Mouse (Mus musculus) liver, embryonic 14.5 days (tissue): Measurements from ENCODE around the gene Pkd1l1. TPM values are rescaled to one million over a fixed set of nuclear protein-coding genes. Genes with fewer than 3 reads are reported as not detected.

Experiments
- ATAC-seq: fragments of 200-750 bp; cut with Nextera tagmentation; 2 replicates; pipeline ENCODE4 v1.8.0; 2017; ENCODE audit warnings: moderate number of reproducible peaks, mild to moderate bottlenecking, moderate library complexity; ENCODE audit not compliant: insufficient read depth
- DNase-seq, 3 experiments: peaks; one replicate each; pipeline ENCODE4 v3.0.0-alpha.2; 2012 to 2013; ENCODE audit warnings: low read depth in 3 of 3, low spot score in 3 of 3
- H3K27ac ChIP-seq: fragments of 300-500 bp; sonication (generic); 2 replicates; pipeline ENCODE4 v1.5.1; 2014; ENCODE audit warnings: moderate library complexity, mild to moderate bottlenecking, control low read depth, inconsistent platforms
- H3K27me3 ChIP-seq: fragments of 300-500 bp; sonication (generic); 2 replicates; pipeline ENCODE4 v1.6.1; 2014; ENCODE audit warnings: mild to moderate bottlenecking, low read length, moderate library complexity; ENCODE audit not compliant: control insufficient read depth, insufficient read depth
- H3K36me3 ChIP-seq: fragments of 300-500 bp; sonication (generic); replicated peaks from 2 replicates; pipeline ENCODE4 v1.6.1; 2014; ENCODE audit warnings: low read depth; ENCODE audit not compliant: control insufficient read depth, insufficient read depth
- H3K4me1 ChIP-seq, 2 experiments: fragments of 200-500 bp in 1 of 2; fragments of 300-500 bp in 1 of 2; sonication (generic) in 1 of 2; replicated peaks; 2 replicates each; pipeline ENCODE4 v1.6.1; 2012 to 2014; ENCODE audit warnings: antibody characterized with exemption in 1 of 2, inconsistent platforms in 1 of 2, low read length in 1 of 2; ENCODE audit not compliant: control insufficient read depth in 2 of 2, insufficient read depth in 2 of 2
- H3K4me2 ChIP-seq: fragments of 300-500 bp; sonication (generic); 2 replicates; pipeline ENCODE4 v1.6.1; 2014; ENCODE audit warnings: low read depth, mild to moderate bottlenecking, control low read depth, moderate library complexity
- H3K4me3 ChIP-seq, 2 experiments: fragments of 200-500 bp in 1 of 2; fragments of 300-500 bp in 1 of 2; sonication (generic) in 1 of 2; 2 replicates each; pipeline ENCODE4 v1.5.1; 2012 to 2014; ENCODE audit warnings: low read depth in 2 of 2, low read length in 2 of 2, mild to moderate bottlenecking in 2 of 2, control low read depth in 1 of 2, inconsistent platforms in 1 of 2, moderate library complexity in 1 of 2; ENCODE audit not compliant: insufficient read depth in 1 of 2
- H3K9ac ChIP-seq: fragments of 300-500 bp; sonication (generic); replicated peaks from 2 replicates; pipeline ENCODE4 v1.6.1; 2014; ENCODE audit warnings: mild to moderate bottlenecking, control low read depth, moderate library complexity
- H3K9me3 ChIP-seq: fragments of 300-500 bp; sonication (generic); 2 replicates; pipeline ENCODE4 v1.6.1; 2016; ENCODE audit warnings: low read length, mixed read lengths; ENCODE audit not compliant: control insufficient read depth
- CTCF ChIP-seq: IDR thresholded peaks from 2 replicates; pipeline ENCODE4 v1.5.1; 2016; ENCODE audit warnings: antibody characterized with exemption, low read depth, control low read depth
- EP300 ChIP-seq: IDR thresholded peaks from 2 replicates; pipeline ENCODE4 v1.6.1; 2016; ENCODE audit warnings: antibody characterized with exemption, low read depth
- WGBS: fragments of 180-500 bp; shearing (Covaris S2); extraction: QIAGEN DNeasy Blood & Tissue Kit; methylation state at CpG from one replicate; pipeline ENCODE4 v1.1.7; 2014; ENCODE audit not compliant: insufficient replicate concordance; 5-methylcytosine and 5-hydroxymethylcytosine counted together
- polyA plus RNA-seq, 2 experiments: library from polyadenylated mRNA; depleted of rRNA in 1 of 2; stranded (reverse) in 1 of 2; unstranded in 1 of 2; fragments of >200 nt; fragmentation: Nextera tagmentation in 1 of 2; extraction: Ambion mirVana in 1 of 2; gene quantifications; 2 replicates each; pipeline versions ENCODE4 v1.2.1 to v1.2.3; 2012 to 2014

Pkd1l1 gene
- polyA plus RNA-seq, 2 experiments = 0.11 to 0.23 TPM

DNA sequence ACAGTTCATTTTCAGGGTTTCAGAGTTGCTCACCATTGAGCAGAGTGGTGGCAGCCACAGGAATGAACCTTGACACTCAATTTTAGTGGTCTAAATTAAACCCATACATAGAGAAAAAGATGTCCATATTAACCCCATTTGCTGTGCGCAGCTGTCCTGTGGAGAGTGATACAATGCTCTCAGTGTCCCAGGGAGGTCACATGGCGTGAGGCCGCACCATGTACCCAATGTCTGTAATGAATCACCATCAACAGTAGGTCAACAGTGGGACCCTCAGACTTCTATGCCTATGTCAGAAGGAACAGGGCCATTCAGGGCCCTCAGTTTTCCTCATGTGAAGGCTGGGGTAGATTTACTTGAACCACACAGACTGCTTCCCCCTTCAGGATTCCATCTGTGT is 143.5 kb downstream of the Pkd1l1 start:
- Histone ChIP-seq H3K27ac (no peak overlapping the region), H3K4me1 (no peaks in the 10 kb centered on the region), H3K36me3 (no peaks in the 10 kb centered on the region), H3K4me3 (no peak overlapping the region), H3K4me2 (no peak overlapping the region), H3K9me3 (no peaks in the 10 kb centered on the region), H3K27me3 (no peaks in the 10 kb centered on the region), H3K9ac (no peak overlapping the region)
- ATAC-seq (no peak), DNase-seq (no peak)
- TF ChIP-seq CTCF (no peak), EP300 (no peak)
- WGBS = 75% methylated on average over 3 of the region's 3 CpGs

DNA sequence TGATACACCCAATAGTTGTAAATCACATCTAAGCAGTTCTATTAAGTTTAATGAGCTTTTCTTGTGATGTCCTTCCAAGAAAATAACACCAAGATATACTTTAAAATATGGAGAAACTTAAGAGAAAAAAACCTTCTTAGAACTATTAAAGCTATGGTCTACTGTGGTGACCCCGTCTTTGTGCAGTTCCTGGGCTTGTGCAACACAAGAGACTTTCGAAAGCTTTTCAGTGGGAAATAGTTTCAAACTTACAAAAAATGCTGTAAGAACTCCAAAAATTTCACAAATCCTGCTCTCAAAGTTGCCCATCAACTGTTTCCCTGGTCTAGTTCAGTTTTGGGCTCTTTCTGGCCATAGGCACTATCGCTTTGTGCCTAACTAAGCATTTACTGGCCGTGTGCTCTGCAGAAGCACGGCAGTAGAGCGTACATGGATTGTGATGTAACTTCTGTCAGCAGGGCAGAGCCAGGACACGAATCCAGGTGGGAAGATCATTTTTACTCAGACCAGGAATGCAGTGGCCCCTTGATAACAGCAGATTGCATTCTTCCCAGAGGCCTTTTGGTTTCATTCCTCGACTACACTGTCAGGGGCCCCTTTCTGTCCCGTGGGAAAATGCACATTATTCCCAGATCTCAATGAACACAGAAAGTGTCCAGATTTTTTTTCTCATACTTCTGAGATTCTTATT is 144.1 kb downstream of the Pkd1l1 start:
- no peak for DNase-seq
- no peaks in the 10 kb centered on the region for H3K36me3 ChIP-seq
- TF ChIP-seq CTCF (no peak), EP300 (no peak)
- H3K27ac ChIP-seq = no peak overlapping the region
- ATAC-seq = no peak
- no peak overlapping the region for H3K9ac ChIP-seq
- WGBS = 63% methylated on average over 9 of the region's 9 CpGs
- no peaks in the 10 kb centered on the region for H3K27me3 ChIP-seq
- H3K4me3 ChIP-seq = no peak overlapping the region
- H3K4me1 ChIP-seq = no peaks in the 10 kb centered on the region
- no peaks in the 10 kb centered on the region for H3K9me3 ChIP-seq
- H3K4me2 ChIP-seq = no peak overlapping the region

DNA sequence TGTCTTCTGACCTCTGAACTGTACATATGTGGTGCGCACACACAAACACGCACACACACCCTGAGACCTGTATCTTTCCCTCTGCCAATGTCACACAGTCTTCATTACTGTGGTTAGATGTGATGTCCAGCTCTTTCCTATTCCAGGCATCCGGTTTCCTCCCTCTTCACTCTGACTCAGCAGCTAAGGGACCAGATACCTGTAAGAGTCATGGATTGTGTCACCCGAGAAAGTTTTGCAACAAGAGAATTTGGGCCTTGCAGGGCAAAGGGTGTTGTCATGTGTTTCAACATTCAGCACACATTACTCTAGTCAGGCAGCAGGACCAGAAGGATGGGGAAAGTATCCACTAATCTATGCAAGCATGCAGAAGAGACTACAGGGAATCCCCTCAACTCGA is 146.5 kb downstream of the Pkd1l1 start:
- ATAC-seq = no peak
- Histone ChIP-seq H3K4me2 (no peak overlapping the region), H3K9ac (no peak overlapping the region), H3K4me1 (peaks cover 0 to under 1% of the 10 kb centered on the region in 2 experiments; a peak in 1 of 4 replicates), H3K9me3 (no peaks in the 10 kb centered on the region), H3K4me3 (no peak overlapping the region), H3K36me3 (no peaks in the 10 kb centered on the region), H3K27me3 (no peaks in the 10 kb centered on the region), H3K27ac (no peak overlapping the region)
- DNase-seq = no peak
- WGBS = 52% methylated on average over 5 of the region's 5 CpGs
- no peak for TF ChIP-seq CTCF
- TF ChIP-seq EP300 = no peak

DNA sequence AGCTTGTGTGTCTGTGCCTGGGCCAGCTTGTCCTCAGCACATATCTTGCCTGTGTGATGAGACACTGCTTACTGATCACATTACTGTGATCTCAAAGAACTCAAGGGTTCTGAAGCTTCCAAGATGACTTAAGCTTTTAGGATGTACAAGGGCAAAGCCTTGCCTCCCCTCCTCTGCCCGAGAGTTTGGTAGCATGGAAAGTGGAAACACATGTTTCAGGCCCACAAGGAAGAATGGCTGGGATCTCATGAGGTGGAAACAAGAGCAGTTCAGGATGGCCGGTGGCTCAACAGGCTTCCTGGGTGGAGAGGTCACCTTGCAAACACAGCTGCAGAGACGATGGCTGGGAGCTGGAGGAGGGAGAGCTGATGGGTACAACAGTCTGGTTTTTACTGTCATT is 147.0 kb downstream of the Pkd1l1 start:
- WGBS = 41% methylated on average over 3 of the region's 3 CpGs

DNA sequence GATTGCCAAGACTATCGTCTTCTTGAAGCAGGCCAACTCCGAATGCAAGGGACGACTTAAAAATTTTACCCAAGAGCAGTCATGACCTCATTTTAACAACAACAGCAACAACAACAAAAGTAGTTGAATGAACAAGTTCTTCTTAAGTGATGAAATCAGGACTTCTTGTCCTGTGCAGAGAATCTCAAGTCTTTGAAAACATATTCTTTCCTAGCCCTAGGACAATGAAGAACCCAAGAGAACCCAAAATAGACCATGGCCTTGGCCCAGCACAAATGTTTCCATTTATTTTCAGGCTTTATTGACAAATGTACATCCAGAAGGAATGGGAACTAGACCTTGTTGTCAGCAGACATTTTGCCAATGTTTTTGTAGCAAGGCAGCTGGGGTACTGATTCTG is 147.7 kb downstream of the Pkd1l1 start:
- H3K36me3 ChIP-seq = no peaks in the 10 kb centered on the region
- no peak overlapping the region for H3K4me3 ChIP-seq
- no peaks in the 10 kb centered on the region for H3K9me3 ChIP-seq
- WGBS = 69% methylated on average over 3 of the region's 3 CpGs
- no peaks in the 10 kb centered on the region for H3K27me3 ChIP-seq
- H3K4me2 ChIP-seq = no peak overlapping the region
- H3K4me1 ChIP-seq = peaks cover 0 to 4% of the 10 kb centered on the region in 2 experiments; a peak in 1 of 4 replicates
- TF ChIP-seq CTCF = no peak
- no peak for TF ChIP-seq EP300
- H3K9ac ChIP-seq = no peak overlapping the region
- ATAC-seq (no peak), DNase-seq (no peak)
- H3K27ac ChIP-seq = no peak overlapping the region

More for the DNA sequence above, 147.0 kb downstream of the Pkd1l1 start:
- Histone ChIP-seq H3K36me3 (no peaks in the 10 kb centered on the region), H3K27ac (no peak overlapping the region), H3K4me2 (no peak overlapping the region), H3K4me3 (no peak overlapping the region), H3K9me3 (no peaks in the 10 kb centered on the region), H3K27me3 (no peaks in the 10 kb centered on the region), H3K4me1 (peaks cover 0 to 4% of the 10 kb centered on the region in 2 experiments; a peak in 1 of 4 replicates), H3K9ac (no peak overlapping the region)
- DNase-seq (no peak), ATAC-seq (no peak)
- TF ChIP-seq CTCF (no peak), EP300 (no peak)
